Mouse (Mus musculus) forebrain, embryonic 12.5 days (tissue): ENCODE results near the gene Acta2. TPM values are rescaled to one million over a fixed set of nuclear protein-coding genes. Genes with fewer than 3 reads are reported as not detected.

Experiments used
- ATAC-seq: fragments of 200-750 bp; cut with Nextera tagmentation; 2 replicates; pipeline ENCODE4 v1.8.0; 2017; ENCODE audit warnings: moderate TSS enrichment; ENCODE audit not compliant: low FRiP score
- H3K27ac ChIP-seq: fragments of 300-500 bp; sonication (generic); 2 replicates; pipeline ENCODE4 v1.5.1; 2016; ENCODE audit warnings: mild to moderate bottlenecking
- H3K27me3 ChIP-seq: fragments of 300-500 bp; sonication (generic); 2 replicates; pipeline ENCODE4 v1.6.1; 2016; ENCODE audit warnings: mild to moderate bottlenecking
- H3K36me3 ChIP-seq: fragments of 300-500 bp; sonication (generic); replicated peaks from 2 replicates; pipeline ENCODE4 v1.6.1; 2016; ENCODE audit warnings: mild to moderate bottlenecking
- H3K4me1 ChIP-seq: fragments of 300-500 bp; sonication (generic); 2 replicates; pipeline ENCODE4 v1.6.1; 2016
- H3K4me2 ChIP-seq: fragments of 300-500 bp; sonication (generic); 2 replicates; pipeline ENCODE4 v1.6.1; 2016; ENCODE audit warnings: mild to moderate bottlenecking, moderate library complexity
- H3K4me3 ChIP-seq: fragments of 300-500 bp; sonication (generic); replicated peaks from 2 replicates; pipeline ENCODE4 v1.5.1; 2016; ENCODE audit warnings: mild to moderate bottlenecking
- H3K9ac ChIP-seq: fragments of 300-500 bp; sonication (generic); 2 replicates; pipeline ENCODE4 v1.6.1; 2016; ENCODE audit warnings: mild to moderate bottlenecking
- H3K9me3 ChIP-seq: fragments of 300-500 bp; sonication (generic); 2 replicates; pipeline ENCODE4 v1.6.1; 2016
- WGBS: fragments of 180-500 bp; shearing (Covaris S2); methylation state at CpG from one replicate; pipeline ENCODE4 v1.1.7; 2016; 5-methylcytosine and 5-hydroxymethylcytosine counted together
- polyA plus RNA-seq: library from polyadenylated mRNA; unstranded; fragments of >200 nt; fragmentation: Nextera tagmentation; extraction: Ambion mirVana; gene quantifications from 2 replicates; pipeline ENCODE4 v1.2.1, GENCODE M21; 2016

Gene Acta2
- polyA plus RNA-seq, 1 experiment from 2014 or later, result 43.7 TPM

DNA sequence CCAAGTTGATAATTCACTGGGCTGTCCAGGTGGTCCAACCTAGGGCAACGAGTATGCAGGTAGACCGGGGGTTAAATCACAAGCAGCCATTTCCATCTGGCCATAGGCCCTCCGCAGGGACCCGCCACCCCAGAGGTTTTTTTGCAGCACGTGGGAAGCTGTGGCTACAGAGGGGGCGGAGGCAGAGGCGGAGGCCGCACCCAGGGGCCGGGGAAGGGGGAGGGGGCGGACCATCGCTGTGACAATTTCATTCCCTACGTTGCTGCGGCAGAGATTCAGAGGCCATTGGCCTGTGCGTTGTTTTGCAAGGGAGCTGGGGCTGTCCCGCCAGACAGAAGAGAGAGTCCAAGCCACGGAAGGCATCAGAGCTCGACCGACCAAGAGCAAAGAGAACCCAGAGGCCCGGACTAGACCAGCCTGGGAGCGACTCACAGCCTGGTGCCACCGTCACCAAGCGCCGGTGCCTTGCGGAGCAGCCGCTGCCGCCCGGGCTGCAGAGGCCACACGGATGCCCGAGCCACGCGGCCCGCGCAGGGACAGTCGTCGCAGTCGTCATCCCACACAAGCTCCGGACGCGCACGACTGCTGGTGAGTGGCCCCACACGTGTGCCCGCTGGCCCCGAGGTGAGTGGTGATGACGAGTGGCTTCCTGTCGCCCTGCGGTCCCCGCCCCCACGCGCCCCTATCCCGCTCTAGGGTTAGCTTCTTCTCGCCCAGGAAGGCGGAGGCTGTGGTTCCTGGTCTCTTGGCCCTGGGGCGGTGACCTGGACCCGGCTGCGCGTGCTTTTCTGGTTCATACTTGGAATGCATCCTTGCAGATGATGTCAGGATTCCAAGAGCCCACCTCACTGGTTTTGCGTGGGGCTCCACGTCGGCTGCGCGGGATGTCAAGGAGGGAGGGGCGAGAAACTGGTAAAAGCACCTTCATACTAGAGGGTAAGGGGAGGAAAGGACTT, 63.1 kb downstream of the Acta2 start, which contains the start of gene Stambpl1:
Gene Stambpl1, plus strand, starts transcription at position 222 of the 956 bp plus-strand sequence.
- H3K27ac ChIP-seq, result no peak within 1 kb of the TSS
- peaks cover 8% of the 10 kb centered on the region for H3K27me3 ChIP-seq
- no peaks in the 10 kb centered on the region for H3K9me3 ChIP-seq
- ATAC-seq, result peak; percentile 84
- WGBS, result under 1% methylated on average over 61 of the region's 62 CpGs
- peaks cover 5% of the 10 kb centered on the region; the same call in 1 of the 2 replicates for H3K4me1 ChIP-seq
- peak within 1 kb of the TSS; percentile 65 for H3K4me3 ChIP-seq
- no peaks in the 10 kb centered on the region for H3K36me3 ChIP-seq
- H3K9ac ChIP-seq, result peak within 1 kb of the TSS; percentile 65
- H3K4me2 ChIP-seq, result peak within 1 kb of the TSS; percentile 97

GRCm38 (mm10) chr19:34191645-34192007, 63.8 kb downstream of the Acta2 start:
- no peak overlapping the region for H3K27ac ChIP-seq
- H3K9ac ChIP-seq, result 0 out of 2 replicates have a peak overlapping the region, but pooled peaks have one; percentile 65
- H3K4me3 ChIP-seq, result peak overlapping the region; percentile 65
- no peaks in the 10 kb centered on the region for H3K36me3 ChIP-seq
- peak overlapping the region; percentile 97 for H3K4me2 ChIP-seq
- H3K9me3 ChIP-seq, result no peaks in the 10 kb centered on the region
- H3K4me1 ChIP-seq, result peaks cover 5% of the 10 kb centered on the region; the same call in 1 of the 2 replicates
- peaks cover 8% of the 10 kb centered on the region for H3K27me3 ChIP-seq
- 20% methylated on average over 10 of the region's 10 CpGs for WGBS
- 0 out of 2 replicates have a peak, but pooled peaks have one; percentile 9 for ATAC-seq

Other genes starting within 250 kb of the Acta2 start
- gene Lipk, start 247.3 kb downstream of the Acta2 start, polyA plus RNA-seq, result not detected in 2 replicates
- not detected in 2 replicates for gene Lipn, start 188.2 kb downstream of the Acta2 start, polyA plus RNA-seq
- 0.12 TPM in 1 of 2 replicates, not detected in the other for gene Lipm, start 154.7 kb downstream of the Acta2 start, polyA plus RNA-seq
- not detected in 2 replicates for gene Ankrd22, start 89.5 kb downstream of the Acta2 start, polyA plus RNA-seq
- 2.5 and 3.2 TPM in 2 replicates for gene Stambpl1, start 63.4 kb downstream of the Acta2 start, polyA plus RNA-seq
- 0.32 and 0.55 TPM in 2 replicates for gene Fas, start 35.1 kb upstream of the Acta2 start, polyA plus RNA-seq
- gene Ch25h, start 219.6 kb upstream of the Acta2 start, polyA plus RNA-seq, result 1.9 and 2.3 TPM in 2 replicates